Mouse (Mus musculus): ENCODE measurements around the gene Vwa8. TPM values are rescaled to one million over a fixed set of nuclear protein-coding genes. Genes with fewer than 3 reads are reported as not detected.
A peak's percentile ranks its signal among the peaks of the same experiment; 100 is the strongest.

Vwa8 gene
- 10 to 100 TPM; 54.5 to 69.9 TPM for total RNA-seq (2021)
- long read RNA-seq, experiment 1, full-length matches to known transcripts = 17 of 30 reads
- long read RNA-seq, experiment 1, partial matches to known transcripts = 7 of 30 reads
- long read RNA-seq, experiment 1, other reads (novel, unspliced or antisense) = 6 of 30 reads
- long read RNA-seq, experiment 2, full-length matches to known transcripts = 34 of 57 reads
- long read RNA-seq, experiment 2, partial matches to known transcripts = 15 of 57 reads
- long read RNA-seq, experiment 2, other reads (novel, unspliced or antisense) = 8 of 57 reads

GRCm38 (mm10) chr14:78848941-78849911 is at the start of gene Vwa8:
Gene Vwa8 (plus strand): TSS chr14:78849052.
- intact Hi-C loops (cut with DNase I; ENCODE audit: low total_unique reads) = no loop called here
- peak; percentile 87 for DNase-seq

- no peak for DNase-seq
- intact Hi-C loops (cut with DNase I; ENCODE audit: low total_unique reads) = no loop called here
These were observed 46.5 kb upstream of the Vwa8 start for GRCm38 (mm10) chr14:78802378-78802777.

- intact Hi-C loops (cut with DNase I; ENCODE audit: low total_unique reads) = no loop called here
- no peak for DNase-seq
These were observed 44.9 kb upstream of the Vwa8 start for GRCm38 (mm10) chr14:78803924-78804323.

GRCm38 (mm10) chr14:78812896-78813295 is 36.0 kb upstream of the Vwa8 start:
- no peak for DNase-seq
- intact Hi-C loops (cut with DNase I; ENCODE audit: low total_unique reads) = no loop called here

GRCm38 (mm10) chr14:78816411-78816810 is 32.4 kb upstream of the Vwa8 start:
- intact Hi-C loops (cut with DNase I; ENCODE audit: low total_unique reads) = no loop called here
- no peak for DNase-seq

GRCm38 (mm10) chr14:78817651-78818050 is 31.2 kb upstream of the Vwa8 start:
- DNase-seq = no peak
- intact Hi-C loops (cut with DNase I; ENCODE audit: low total_unique reads) = no loop called here

GRCm38 (mm10) chr14:78818406-78818805 is 30.4 kb upstream of the Vwa8 start:
- no peak for DNase-seq
- intact Hi-C loops (cut with DNase I; ENCODE audit: low total_unique reads) = no loop called here

GRCm38 (mm10) chr14:78824013-78824412 is 24.8 kb upstream of the Vwa8 start:
- intact Hi-C loops (cut with DNase I; ENCODE audit: low total_unique reads) = no loop called here

GRCm38 (mm10) chr14:78824507-78824906 is 24.3 kb upstream of the Vwa8 start:
- no peak for DNase-seq
- intact Hi-C loops (cut with DNase I; ENCODE audit: low total_unique reads) = no loop called here

More at GRCm38 (mm10) chr14:78824013-78824412, 24.8 kb upstream of the Vwa8 start:
- no peak for DNase-seq

GRCm38 (mm10) chr14:78831158-78831557 is 17.7 kb upstream of the Vwa8 start:
- no peak for DNase-seq
- intact Hi-C loops (cut with DNase I; ENCODE audit: low total_unique reads) = loop anchor here (10.0 kb wide), 1 partner anchor 86 kb away; no protein-coding TSS in a partner anchor

GRCm38 (mm10) chr14:78847948-78848347 is 904 bp upstream of the Vwa8 start:
- no peak for DNase-seq
- intact Hi-C loops (cut with DNase I; ENCODE audit: low total_unique reads) = no loop called here

GRCm38 (mm10) chr14:78848477-78848876 is 375 bp upstream of the Vwa8 start:
- intact Hi-C loops (cut with DNase I; ENCODE audit: low total_unique reads) = no loop called here
- no peak for DNase-seq

GRCm38 (mm10) chr14:78849961-78850578 is 1.2 kb downstream of the Vwa8 start:
- no peak for DNase-seq
- intact Hi-C loops (cut with DNase I; ENCODE audit: low total_unique reads) = no loop called here

GRCm38 (mm10) chr14:78850666-78851065 is 1.8 kb downstream of the Vwa8 start:
- intact Hi-C loops (cut with DNase I; ENCODE audit: low total_unique reads) = no loop called here
- DNase-seq = no peak

GRCm38 (mm10) chr14:78851366-78851765 is 2.5 kb downstream of the Vwa8 start:
- intact Hi-C loops (cut with DNase I; ENCODE audit: low total_unique reads) = no loop called here
- DNase-seq = no peak

GRCm38 (mm10) chr14:78852401-78853246 is 3.8 kb downstream of the Vwa8 start:
- no peak for DNase-seq
- intact Hi-C loops (cut with DNase I; ENCODE audit: low total_unique reads) = no loop called here

GRCm38 (mm10) chr14:78861156-78861555 is 12.3 kb downstream of the Vwa8 start:
- intact Hi-C loops (cut with DNase I; ENCODE audit: low total_unique reads) = no loop called here
- no peak for DNase-seq

- no peak for DNase-seq
- intact Hi-C loops (cut with DNase I; ENCODE audit: low total_unique reads) = no loop called here
These were observed 21.2 kb downstream of the Vwa8 start for GRCm38 (mm10) chr14:78870036-78870435.

- DNase-seq = no peak
- intact Hi-C loops (cut with DNase I; ENCODE audit: low total_unique reads) = no loop called here
These were observed 28.3 kb downstream of the Vwa8 start for GRCm38 (mm10) chr14:78877176-78877575.
